Mouse (Mus musculus) erythroblast, embryonic 14.5 days (primary cell): ENCODE measurements at regions not wholly inside any gene's neighbourhood (a gene's known extent, or its start where the extent isn't known, plus 50 kb on each side); places are given as distances from the start of the nearest gene placed in this dataset.

Source experiments
- GATA1 ChIP-seq: IDR thresholded peaks from 2 replicates; pipeline ENCODE4 v1.6.1; 2012; ENCODE audit warnings: low read length, inconsistent platforms, mixed read lengths
- TAL1 ChIP-seq: IDR thresholded peaks from 3 replicates; pipeline ENCODE4 v1.6.1; 2012; ENCODE audit warnings: low read length, inconsistent platforms, mixed read lengths

DNA sequence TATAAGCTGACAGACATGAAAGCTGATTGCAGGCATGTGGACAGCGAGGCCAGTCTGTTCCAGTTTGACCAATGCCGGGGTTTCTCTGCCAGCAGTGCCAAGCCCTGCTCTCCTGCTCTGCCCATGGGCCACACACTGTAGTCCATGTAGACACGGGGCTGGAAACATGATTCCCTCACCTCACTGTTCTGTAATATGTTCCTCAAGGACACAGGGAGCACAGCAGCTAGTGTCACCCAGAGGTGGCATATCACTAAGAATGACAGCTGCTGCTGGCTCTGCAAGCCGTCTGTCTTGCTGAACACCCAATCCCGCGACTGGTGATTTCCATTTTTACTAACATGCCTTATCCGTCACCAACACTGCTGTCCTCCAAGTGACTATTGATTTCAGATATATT is 339.9 kb downstream of the Lpin1 start:
- TF ChIP-seq GATA1, result no peak
- no peak for TF ChIP-seq TAL1
